Mouse (Mus musculus): ENCODE measurements at regions not wholly inside any gene's neighbourhood (a gene's known extent, or its start where the extent isn't known, plus 50 kb on each side); places are given as distances from the start of the nearest gene placed in this dataset.

- DNase-seq (ENCODE audit: low spot score in 2 of 2) = no peak
Observed at GRCm38 (mm10) chr12:35724132-35724531, 189.3 kb upstream of the Ahr start.

- no peak for DNase-seq (ENCODE audit: low spot score in 2 of 2)
Observed at GRCm38 (mm10) chr12:35712671-35713070, 177.8 kb upstream of the Ahr start.

GRCm38 (mm10) chr12:35711549-35712070 lies 176.8 kb upstream of the Ahr start:
- DNase-seq (ENCODE audit: low spot score in 2 of 2) = no peak

- no peak for DNase-seq (ENCODE audit: low spot score in 2 of 2)
Observed at GRCm38 (mm10) chr12:35710323-35710722, 175.5 kb upstream of the Ahr start.

- DNase-seq (ENCODE audit: low spot score in 2 of 2) = no peak
Observed at GRCm38 (mm10) chr12:35703479-35703878, 168.6 kb upstream of the Ahr start.

GRCm38 (mm10) chr12:35702674-35703073 lies 167.8 kb upstream of the Ahr start:
- no peak for DNase-seq (ENCODE audit: low spot score in 2 of 2)

GRCm38 (mm10) chr12:35694253-35694652 lies 159.4 kb upstream of the Ahr start:
- DNase-seq (ENCODE audit: low spot score in 2 of 2) = no peak

- DNase-seq (ENCODE audit: low spot score in 2 of 2) = no peak
Observed at GRCm38 (mm10) chr12:35690914-35691313, 156.1 kb upstream of the Ahr start.

- DNase-seq (ENCODE audit: low spot score in 2 of 2) = no peak
Observed at GRCm38 (mm10) chr12:35686231-35686630, 151.4 kb upstream of the Ahr start.

GRCm38 (mm10) chr12:35685189-35685588 lies 150.4 kb upstream of the Ahr start:
- peak in 1 of 2 experiments; percentile 4 for DNase-seq (ENCODE audit: low spot score in 2 of 2)

GRCm38 (mm10) chr12:35681864-35682449 lies 147.1 kb upstream of the Ahr start:
- DNase-seq (ENCODE audit: low spot score in 2 of 2) = no peak

- DNase-seq (ENCODE audit: low spot score in 2 of 2) = no peak
Observed at GRCm38 (mm10) chr12:35679903-35680302, 145.1 kb upstream of the Ahr start.

- DNase-seq (ENCODE audit: low spot score in 2 of 2) = no peak
Observed at GRCm38 (mm10) chr12:35679025-35679424, 144.2 kb upstream of the Ahr start.

GRCm38 (mm10) chr12:35674487-35674886 lies 139.6 kb upstream of the Ahr start:
- DNase-seq (ENCODE audit: low spot score in 2 of 2) = peak in 1 of 2 experiments; percentile 23

GRCm38 (mm10) chr12:35670980-35671379 lies 136.1 kb upstream of the Ahr start:
- no peak for DNase-seq (ENCODE audit: low spot score in 2 of 2)

GRCm38 (mm10) chr12:35668716-35669115 lies 133.9 kb upstream of the Ahr start:
- no peak for DNase-seq (ENCODE audit: low spot score in 2 of 2)

GRCm38 (mm10) chr12:35667705-35668104 lies 132.9 kb upstream of the Ahr start:
- no peak for DNase-seq (ENCODE audit: low spot score in 2 of 2)

- no peak for DNase-seq (ENCODE audit: low spot score in 2 of 2)
Observed at GRCm38 (mm10) chr12:35667218-35667617, 132.4 kb upstream of the Ahr start.

GRCm38 (mm10) chr12:35666062-35666461 lies 131.2 kb upstream of the Ahr start:
- DNase-seq (ENCODE audit: low spot score in 2 of 2) = no peak

GRCm38 (mm10) chr12:35663062-35663461 lies 128.2 kb upstream of the Ahr start:
- DNase-seq (ENCODE audit: low spot score in 2 of 2) = no peak

- DNase-seq (ENCODE audit: low spot score in 2 of 2) = no peak
Observed at GRCm38 (mm10) chr12:35656563-35656962, 121.7 kb upstream of the Ahr start.

- DNase-seq (ENCODE audit: low spot score in 2 of 2) = no peak
Observed at GRCm38 (mm10) chr12:35649772-35650171, 114.9 kb upstream of the Ahr start.

GRCm38 (mm10) chr12:35642473-35642872 lies 107.6 kb upstream of the Ahr start:
- DNase-seq (ENCODE audit: low spot score in 2 of 2) = no peak

GRCm38 (mm10) chr12:35641741-35642140 lies 106.9 kb upstream of the Ahr start:
- DNase-seq (ENCODE audit: low spot score in 2 of 2) = no peak
